20 mouse cellular contexts compared by ENCODE assay signal in genomic region chr15:50267542-50267941, GRCm38 (mm10).
DNase-seq lines count a peak whose midpoint lies in the region; ATAC-seq and TF ChIP-seq lines count a peak whose summit lies in the region.
"Had no signal": no experiment of that assay in that cellular context is flagged by ENCODE, and none has a peak within 500 bp of the region (broad histone marks: within the 10 kb centered on the region; RNA-seq: fewer than 3 reads in every experiment).

No protein-coding gene starts in this region.

- H3K9ac ChIP-seq in hindbrain, embryonic 16.5 days (ENCODE audit: low read depth, low read length): no peak overlapping the region
- no peak overlapping the region for H3K9ac ChIP-seq in hindbrain, embryonic 11.5 days (ENCODE audit: low read depth, low read length)
- H3K9ac ChIP-seq in lung, embryonic 14.5 days: no peak overlapping the region
- no peak overlapping the region for H3K9ac ChIP-seq in lung, postnatal 0 days (replicated peaks; ENCODE audit: low read depth)
- no peak overlapping the region for H3K9ac ChIP-seq in stomach, embryonic 16.5 days (ENCODE audit: low read length)
- H3K9ac ChIP-seq in midbrain, embryonic 11.5 days (ENCODE audit: low read length): no peak overlapping the region
- H3K9ac ChIP-seq: embryonic facial prominence, embryonic 12.5 days; liver, embryonic 13.5 days; midbrain, embryonic 12.5 days; neural tube, embryonic 15.5 days had no signal

- no peak overlapping the region for H3K4me2 ChIP-seq in hindbrain, embryonic 16.5 days (ENCODE audit: low read length)
- no peak overlapping the region for H3K4me2 ChIP-seq in hindbrain, embryonic 11.5 days (replicated peaks; ENCODE audit: low read depth, low read length)
- H3K4me2 ChIP-seq in lung, embryonic 14.5 days: no peak overlapping the region
- H3K4me2 ChIP-seq in lung, postnatal 0 days (replicated peaks; ENCODE audit: low read depth, low read length): no peak overlapping the region
- H3K4me2 ChIP-seq in stomach, embryonic 16.5 days (ENCODE audit: low read depth, low read length): no peak overlapping the region
- no peak overlapping the region for H3K4me2 ChIP-seq in midbrain, embryonic 11.5 days
- H3K4me2 ChIP-seq: embryonic facial prominence, embryonic 12.5 days; liver, embryonic 13.5 days; midbrain, embryonic 12.5 days; neural tube, embryonic 15.5 days had no signal

- no peak overlapping the region for H3K27ac ChIP-seq in hindbrain, embryonic 16.5 days (ENCODE audit: low read depth, low read length)
- no peak overlapping the region for H3K27ac ChIP-seq in hindbrain, embryonic 11.5 days (ENCODE audit: low read depth, low read length)
- H3K27ac ChIP-seq in lung, embryonic 14.5 days (ENCODE audit: low read depth): no peak overlapping the region
- H3K27ac ChIP-seq in lung, postnatal 0 days (ENCODE audit: low read length): no peak overlapping the region
- 0 out of 2 replicates have a peak overlapping the region, but pooled peaks have one; percentile 19 for H3K27ac ChIP-seq in stomach, embryonic 16.5 days (ENCODE audit: low read length)
- H3K27ac ChIP-seq in midbrain, embryonic 11.5 days (ENCODE audit: low read depth, low read length): no peak overlapping the region
- H3K27ac ChIP-seq: embryonic facial prominence, embryonic 12.5 days; forebrain, embryonic 10.5 days; heart, embryonic 10.5 days; liver, embryonic 13.5 days; midbrain, embryonic 12.5 days; neural tube, embryonic 15.5 days had no signal

- TF ChIP-seq EP300 in lung, postnatal 0 days (IDR thresholded peaks at IDR 0.05): no peak

- no peaks in the 10 kb centered on the region for H3K36me3 ChIP-seq in hindbrain, embryonic 16.5 days (ENCODE audit: control insufficient read depth, insufficient read depth, low read length)
- H3K36me3 ChIP-seq in hindbrain, embryonic 11.5 days (ENCODE audit: control insufficient read depth, insufficient read depth, low read length): no peaks in the 10 kb centered on the region
- no peaks in the 10 kb centered on the region for H3K36me3 ChIP-seq in lung, embryonic 14.5 days (ENCODE audit: insufficient read depth)
- no peaks in the 10 kb centered on the region for H3K36me3 ChIP-seq in lung, postnatal 0 days (ENCODE audit: insufficient read depth, low read length)
- H3K36me3 ChIP-seq in stomach, embryonic 16.5 days (ENCODE audit: control insufficient read depth, insufficient read depth, low read length): no peaks in the 10 kb centered on the region
- no peaks in the 10 kb centered on the region for H3K36me3 ChIP-seq in midbrain, embryonic 11.5 days (ENCODE audit: control insufficient read depth, insufficient read depth, low read length)
- H3K36me3 ChIP-seq: embryonic facial prominence, embryonic 12.5 days; forebrain, embryonic 10.5 days; heart, embryonic 10.5 days; liver, embryonic 13.5 days; midbrain, embryonic 12.5 days; neural tube, embryonic 15.5 days had no signal

- no peak for TF ChIP-seq CTCF in lung, embryonic 14.5 days (IDR thresholded peaks at IDR 0.05; ENCODE audit: low read depth)
- no peak for TF ChIP-seq CTCF in lung, postnatal 0 days (IDR thresholded peaks at IDR 0.05)

- H3K4me1 ChIP-seq in hindbrain, embryonic 16.5 days (ENCODE audit: control insufficient read depth, insufficient read depth, low read depth, low read length): no peaks in the 10 kb centered on the region
- H3K4me1 ChIP-seq in hindbrain, embryonic 11.5 days (replicated peaks; ENCODE audit: control insufficient read depth, insufficient read depth, low read length): no peaks in the 10 kb centered on the region
- H3K4me1 ChIP-seq in lung, embryonic 14.5 days (ENCODE audit: insufficient read depth): no peaks in the 10 kb centered on the region
- no peaks in the 10 kb centered on the region for H3K4me1 ChIP-seq in lung, postnatal 0 days (ENCODE audit: insufficient read depth, low read depth, low read length)
- H3K4me1 ChIP-seq in stomach, embryonic 16.5 days (ENCODE audit: control insufficient read depth, insufficient read depth, low read length): peaks cover 3% of the 10 kb centered on the region; the same call in 1 of the 2 replicates
- H3K4me1 ChIP-seq in midbrain, embryonic 11.5 days (ENCODE audit: control insufficient read depth, insufficient read depth, low read length): no peaks in the 10 kb centered on the region
- H3K4me1 ChIP-seq: embryonic facial prominence, embryonic 12.5 days; forebrain, embryonic 10.5 days; heart, embryonic 10.5 days; liver, embryonic 13.5 days; midbrain, embryonic 12.5 days; neural tube, embryonic 15.5 days had no signal

- H3K4me3 ChIP-seq in hindbrain, embryonic 16.5 days (ENCODE audit: low read length): no peak overlapping the region
- H3K4me3 ChIP-seq in hindbrain, embryonic 11.5 days (ENCODE audit: low read depth, low read length): no peak overlapping the region
- H3K4me3 ChIP-seq in lung, embryonic 14.5 days (ENCODE audit: low read depth, low read length): no peak overlapping the region
- H3K4me3 ChIP-seq in lung, postnatal 0 days (ENCODE audit: low read depth, low read length): no peak overlapping the region
- no peak overlapping the region for H3K4me3 ChIP-seq in stomach, embryonic 16.5 days (replicated peaks; ENCODE audit: low read length)
- no peak overlapping the region for H3K4me3 ChIP-seq in midbrain, embryonic 11.5 days (ENCODE audit: low read depth, low read length)
- H3K4me3 ChIP-seq: embryonic facial prominence, embryonic 12.5 days; forebrain, embryonic 10.5 days; heart, embryonic 10.5 days; liver, embryonic 13.5 days; midbrain, embryonic 12.5 days; neural tube, embryonic 15.5 days had no signal

- H3K9me3 ChIP-seq in hindbrain, embryonic 16.5 days (ENCODE audit: control insufficient read depth, low read length): no peaks in the 10 kb centered on the region
- no peaks in the 10 kb centered on the region for H3K9me3 ChIP-seq in hindbrain, embryonic 11.5 days (ENCODE audit: control insufficient read depth, low read length)
- H3K9me3 ChIP-seq in lung, embryonic 14.5 days (ENCODE audit: low read depth, low read length): no peaks in the 10 kb centered on the region
- no peaks in the 10 kb centered on the region for H3K9me3 ChIP-seq in lung, postnatal 0 days (ENCODE audit: low read length)
- no peaks in the 10 kb centered on the region for H3K9me3 ChIP-seq in stomach, embryonic 16.5 days (replicated peaks; ENCODE audit: control insufficient read depth, low read length)
- H3K9me3 ChIP-seq in midbrain, embryonic 11.5 days (ENCODE audit: control insufficient read depth, low read length): no peaks in the 10 kb centered on the region
- H3K9me3 ChIP-seq: embryonic facial prominence, embryonic 12.5 days; forebrain, embryonic 10.5 days; heart, embryonic 10.5 days; liver, embryonic 13.5 days; midbrain, embryonic 12.5 days; neural tube, embryonic 15.5 days had no signal

- 55% methylated on average over 1 of the region's 1 CpGs for WGBS in hindbrain, embryonic 16.5 days
- WGBS in hindbrain, embryonic 11.5 days: 86% methylated on average over 1 of the region's 1 CpGs
- 33% methylated on average over 1 of the region's 1 CpGs for WGBS in lung, embryonic 14.5 days
- WGBS in lung, postnatal 0 days: 32% methylated on average over 1 of the region's 1 CpGs
- 35% methylated on average over 1 of the region's 1 CpGs for WGBS in stomach, embryonic 16.5 days
- 82% methylated on average over 1 of the region's 1 CpGs for WGBS in midbrain, embryonic 11.5 days

- DNase-seq in hindbrain, embryonic 11.5 days (ENCODE audit: low spot score): no peak
- peak; percentile 66 for DNase-seq in lung, embryonic 14.5 days
- no peak for DNase-seq in lung, postnatal 0 days (ENCODE audit: low spot score)
- DNase-seq in adrenal gland, postnatal 10 days: peak; percentile 6
- no peak for DNase-seq in midbrain, embryonic 11.5 days (ENCODE audit: low spot score, missing footprints)
- DNase-seq: cerebellum, adult 11-12 months; gastrocnemius, postnatal 36 days; heart, postnatal 14 days; liver, embryonic 13.5 days; lung, postnatal 4 days; retina, postnatal 1 day; thymus, postnatal 25 days had no signal

- H3K27me3 ChIP-seq in hindbrain, embryonic 16.5 days (replicated peaks; ENCODE audit: control insufficient read depth, insufficient read depth, low read length): no peaks in the 10 kb centered on the region
- H3K27me3 ChIP-seq in hindbrain, embryonic 11.5 days (ENCODE audit: control insufficient read depth, insufficient read depth, low read length): no peaks in the 10 kb centered on the region
- H3K27me3 ChIP-seq in lung, embryonic 14.5 days (ENCODE audit: insufficient read depth, low read length): no peaks in the 10 kb centered on the region
- H3K27me3 ChIP-seq in lung, postnatal 0 days (replicated peaks; ENCODE audit: insufficient read depth, low read length): no peaks in the 10 kb centered on the region
- no peaks in the 10 kb centered on the region for H3K27me3 ChIP-seq in stomach, embryonic 16.5 days (ENCODE audit: control insufficient read depth, insufficient read depth, low read length)
- no peaks in the 10 kb centered on the region for H3K27me3 ChIP-seq in midbrain, embryonic 11.5 days (ENCODE audit: control insufficient read depth, insufficient read depth, low read length)
- H3K27me3 ChIP-seq: embryonic facial prominence, embryonic 12.5 days; liver, embryonic 13.5 days; midbrain, embryonic 12.5 days; neural tube, embryonic 15.5 days had no signal

- ATAC-seq in hindbrain, embryonic 16.5 days: peak; percentile 45; the same call in 1 of the 2 replicates
- no peak for ATAC-seq in hindbrain, embryonic 11.5 days (ENCODE audit: low FRiP score)
- peak; percentile 75; the same call in 1 of the 2 replicates for ATAC-seq in lung, embryonic 14.5 days (ENCODE audit: insufficient read depth)
- no peak for ATAC-seq in lung, postnatal 0 days
- peak; percentile 77 for ATAC-seq in stomach, embryonic 16.5 days (ENCODE audit: insufficient read depth, low FRiP score)
- ATAC-seq in midbrain, embryonic 11.5 days (ENCODE audit: low FRiP score): no peak
- ATAC-seq: inflammation-experienced regulatory T-cells, adult 6 months had no signal

Comparison
In these comparisons a context has a peak if more than half of its experiments do, and no peak if none do; other contexts are left out.
1. ATAC-seq: peak in hindbrain, embryonic 16.5 days (single experiment), lung, embryonic 14.5 days (single experiment) and stomach, embryonic 16.5 days (single experiment); none in hindbrain, embryonic 11.5 days (single experiment), lung, postnatal 0 days (single experiment) and midbrain, embryonic 11.5 days (single experiment).
2. DNase-seq: peak in lung, embryonic 14.5 days (single experiment) and adrenal gland, postnatal 10 days (single experiment); none in hindbrain, embryonic 11.5 days (single experiment), lung, postnatal 0 days (single experiment) and midbrain, embryonic 11.5 days (single experiment).